Mouse (Mus musculus) cerebellum, adult 9-11 months (tissue): ENCODE data around the gene Carmil1.

Experiments
- DNase-seq: peaks from one replicate; pipeline ENCODE4 v3.0.0; 2022

Gene Carmil1

DNA sequence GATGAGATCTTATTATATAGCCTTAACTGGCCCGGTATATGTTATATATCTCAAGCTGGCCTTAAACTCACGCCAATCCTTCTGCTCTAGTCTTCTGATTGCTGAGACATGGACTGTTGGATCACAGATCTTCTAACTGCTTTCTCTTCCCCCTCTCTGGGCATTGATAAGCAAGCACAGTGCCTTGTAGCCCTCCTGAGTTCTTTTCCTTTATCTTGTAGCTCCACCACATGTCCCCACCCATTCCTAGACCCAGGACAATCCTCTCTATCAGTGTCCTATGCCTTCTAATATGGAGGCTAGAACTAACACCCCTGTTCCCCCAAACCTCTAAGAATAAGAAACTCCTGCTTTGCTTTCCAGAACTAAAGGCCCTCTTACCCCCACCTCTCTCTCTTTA, 275.1 kb downstream of the Carmil1 start:
- no peak for DNase-seq

DNA sequence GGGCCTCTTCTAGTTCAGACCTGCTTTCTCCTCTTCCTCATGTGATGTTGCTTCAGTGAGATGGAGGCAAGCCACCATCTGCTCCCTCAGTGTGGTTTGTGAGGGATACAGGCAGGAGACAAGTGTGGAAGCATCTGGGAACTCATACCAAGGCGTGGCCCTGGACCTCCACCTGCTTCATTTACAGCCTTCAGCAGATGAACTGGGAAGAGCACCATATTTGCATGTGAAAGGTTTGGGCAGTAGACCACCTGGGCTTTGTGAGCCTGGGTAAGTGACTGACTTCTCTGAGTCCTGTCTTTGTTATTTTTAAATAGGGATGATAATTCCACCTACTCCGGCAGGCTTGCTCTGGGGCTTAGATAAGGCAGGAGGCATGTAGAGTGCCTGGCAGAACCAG, 278.8 kb downstream of the Carmil1 start:
- DNase-seq = no peak

GRCm38 (mm10) chr13:24001081-24001480, 279.5 kb downstream of the Carmil1 start:
- DNase-seq = peak; percentile 4

DNA sequence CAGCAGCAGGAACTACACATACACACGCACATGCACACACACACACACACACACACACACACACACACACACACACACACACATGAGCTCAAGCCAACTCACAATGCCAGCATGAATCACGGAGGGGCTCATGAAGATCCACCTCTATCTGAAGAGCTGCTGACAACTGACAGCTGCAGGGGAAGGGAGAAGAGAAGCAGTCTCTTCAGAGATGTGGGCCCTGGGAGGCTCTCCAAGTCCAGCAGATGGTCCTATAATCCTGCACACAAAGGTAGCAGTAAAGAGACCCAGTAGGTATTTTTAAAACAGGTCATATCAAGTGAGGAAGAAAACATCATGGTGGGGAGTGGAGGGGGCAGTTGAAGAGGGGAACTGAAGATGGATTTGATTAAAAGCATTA, 281.8 kb downstream of the Carmil1 start:
- DNase-seq = peak; percentile 18

DNA sequence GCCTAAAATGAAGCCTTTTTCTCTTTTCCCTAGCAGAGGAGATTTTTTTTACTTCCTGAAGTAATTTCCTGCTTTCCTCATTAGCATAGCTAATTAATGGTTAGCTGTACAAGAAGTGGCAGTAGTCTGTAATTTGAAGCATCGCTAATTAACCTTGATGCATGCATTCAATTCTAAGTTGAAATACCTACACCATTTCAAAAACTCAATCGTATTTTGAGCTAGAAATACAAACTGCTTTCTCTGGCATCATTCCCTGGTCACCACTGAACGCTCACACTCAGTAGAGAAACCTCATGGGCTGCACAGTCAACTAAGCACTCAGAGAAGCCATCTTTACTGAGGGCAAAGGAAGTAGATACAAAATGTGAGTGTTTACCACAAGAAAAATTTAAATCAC, 285.8 kb downstream of the Carmil1 start:
- no peak for DNase-seq

- DNase-seq = no peak
Measured at GRCm38 (mm10) chr13:23994024-23994423, 286.6 kb downstream of the Carmil1 start.

DNA sequence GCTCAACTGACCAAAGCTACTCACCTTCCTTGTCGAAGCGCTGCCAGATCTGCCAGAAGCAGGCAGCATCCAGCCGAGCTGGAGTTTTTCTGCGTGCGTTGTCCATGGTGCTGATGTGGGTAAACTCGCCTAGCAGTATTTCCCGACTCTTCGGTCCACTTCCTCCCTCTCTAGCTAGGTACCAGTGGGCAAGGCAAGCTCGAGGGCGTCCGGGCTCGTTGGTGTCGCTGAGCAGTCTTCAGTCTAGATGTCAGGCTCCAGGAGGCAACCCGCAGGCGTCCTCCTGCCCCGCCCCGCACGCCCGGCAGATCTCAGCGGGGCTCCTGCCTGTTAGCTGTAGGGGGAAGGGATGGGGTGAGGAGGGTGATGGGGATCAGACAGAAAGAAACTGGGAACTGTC, 289.7 kb downstream of the Carmil1 start, which contains the start of gene Scgn:
Gene Scgn, minus strand, starts transcription at position 287 of the 400 bp plus-strand sequence.
- DNase-seq = no peak

- no peak for DNase-seq
Measured at GRCm38 (mm10) chr13:23990451-23990850, 290.1 kb downstream of the Carmil1 start.

GRCm38 (mm10) chr13:23985130-23985529, 295.5 kb downstream of the Carmil1 start:
- DNase-seq = no peak

DNA sequence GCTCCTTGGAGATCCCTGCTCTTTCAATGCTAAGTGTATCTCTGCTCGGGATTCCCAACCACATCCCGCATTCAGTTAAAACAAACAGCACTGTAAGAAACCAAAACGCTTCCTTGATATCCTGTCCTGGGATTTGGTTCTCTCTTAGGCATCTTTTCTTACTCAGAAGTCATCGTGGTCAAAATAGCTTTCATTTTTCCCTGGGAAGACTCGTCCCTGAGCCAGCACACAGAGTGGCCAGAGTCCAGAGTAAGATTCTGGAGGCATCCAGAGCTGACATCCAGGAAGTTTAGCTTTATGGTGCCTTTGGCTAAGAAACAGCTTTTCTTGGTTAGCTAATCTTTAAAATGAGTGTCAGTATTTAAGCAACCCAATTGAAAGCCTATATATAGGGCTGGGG, 308.3 kb downstream of the Carmil1 start:
- no peak for DNase-seq

DNA sequence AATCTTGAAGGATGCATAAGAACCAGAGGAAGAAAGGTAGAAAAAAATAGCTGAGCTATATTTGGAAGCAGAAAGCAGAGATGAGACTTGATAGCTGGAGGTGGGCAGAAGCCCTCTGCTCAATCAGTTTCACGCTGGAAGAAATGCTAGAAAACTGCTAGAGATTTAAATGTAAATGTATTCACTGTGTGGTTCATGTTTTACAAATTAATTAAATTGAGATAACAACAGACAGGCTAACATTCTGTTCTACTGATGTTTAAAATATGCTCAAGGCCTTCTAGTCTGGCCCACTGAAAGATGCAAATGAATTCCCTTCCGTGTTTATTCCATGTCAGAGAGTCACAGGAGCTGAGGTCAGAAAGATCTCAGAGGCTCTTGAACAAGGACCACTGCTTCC, 308.7 kb downstream of the Carmil1 start:
- no peak for DNase-seq

DNA sequence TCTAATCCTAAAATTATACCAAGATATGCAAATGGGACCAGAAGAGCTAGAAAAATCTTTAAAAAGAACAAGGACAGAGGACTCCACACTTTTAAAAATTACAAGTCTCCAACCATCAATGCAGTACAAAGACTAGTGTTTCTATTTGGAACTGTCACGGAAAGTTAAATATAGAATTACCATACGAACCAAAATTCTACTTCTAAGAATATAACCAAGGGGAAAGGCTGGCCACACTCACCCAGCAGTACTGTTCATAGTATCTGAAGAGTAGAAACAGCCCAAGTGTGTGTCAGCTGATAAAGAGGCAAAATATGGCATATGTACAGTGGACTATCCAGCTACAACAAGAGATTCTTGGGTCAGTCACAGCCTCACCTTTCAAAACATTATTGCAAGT, 315.7 kb downstream of the Carmil1 start:
- no peak for DNase-seq
